Mouse (Mus musculus) ES-E14 (cell line): ENCODE data around the gene Agap3. TPM values are rescaled to one million over a fixed set of nuclear protein-coding genes. Genes with fewer than 3 reads are reported as not detected.

Experiments used
- DNase-seq: peaks from one replicate; pipeline ENCODE4 v3.0.0-alpha.2; 2013; ENCODE audit warnings: low read depth, low spot score
- H3K27ac ChIP-seq: 2 replicates; pipeline ENCODE4 v1.5.1; 2012; ENCODE audit warnings: low read depth, mild to moderate bottlenecking, low read length, moderate library complexity, mixed read lengths; ENCODE audit not compliant: poor library complexity, insufficient read depth, severe bottlenecking
- H3K36me3 ChIP-seq: 2 replicates; pipeline ENCODE4 v1.6.1; 2012; ENCODE audit warnings: mild to moderate bottlenecking, low read length, moderate library complexity, mixed read lengths; ENCODE audit not compliant: control insufficient read depth, poor library complexity, insufficient read depth, severe bottlenecking
- H3K4me1 ChIP-seq, 2 experiments: fragments of 150-350 bp in 1 of 2; sonication (generic) in 1 of 2; 2 replicates each; pipeline ENCODE4 v1.6.1; 2012; ENCODE audit warnings: low read length in 2 of 2, mild to moderate bottlenecking in 1 of 2, mixed read lengths in 1 of 2; ENCODE audit not compliant: control insufficient read depth in 2 of 2, insufficient read depth in 2 of 2, poor library complexity in 1 of 2
- H3K4me3 ChIP-seq, 2 experiments: fragments of 150-350 bp in 1 of 2; sonication (generic) in 1 of 2; 2 replicates each; pipeline ENCODE4 v1.5.1; 2012; ENCODE audit warnings: low read length in 2 of 2, low read depth in 1 of 2, mild to moderate bottlenecking in 1 of 2, mixed read lengths in 1 of 2; ENCODE audit not compliant: insufficient read depth in 1 of 2, poor library complexity in 1 of 2, severe bottlenecking in 1 of 2
- H3K9ac ChIP-seq: 2 replicates; pipeline ENCODE4 v1.6.1; 2012; ENCODE audit warnings: low read depth, mild to moderate bottlenecking, low read length, mixed read lengths; ENCODE audit not compliant: poor library complexity, insufficient read depth, severe bottlenecking
- H3K9me3 ChIP-seq: fragments of 150-350 bp; sonication (generic); 2 replicates; pipeline ENCODE4 v1.6.1; 2012; ENCODE audit warnings: low read depth, mild to moderate bottlenecking, low read length; ENCODE audit not compliant: control insufficient read depth, insufficient read depth
- CHD2 ChIP-seq: IDR thresholded peaks from 2 replicates; pipeline ENCODE4 v1.6.1; 2014; ENCODE audit warnings: mild to moderate bottlenecking, low read depth, low read length, inconsistent platforms
- HCFC1 ChIP-seq: IDR thresholded peaks from 2 replicates; pipeline ENCODE4 v1.6.1; 2012; ENCODE audit warnings: low read length, inconsistent platforms, borderline replicate concordance; ENCODE audit not compliant: insufficient read depth
- MAFK ChIP-seq: IDR thresholded peaks from 2 replicates; pipeline ENCODE4 v1.6.1; 2014; ENCODE audit warnings: mild to moderate bottlenecking, low read depth, low read length, inconsistent platforms; ENCODE audit not compliant: insufficient read depth
- ZC3H11A ChIP-seq: IDR thresholded peaks from 2 replicates; pipeline ENCODE4 v1.6.1; 2012; ENCODE audit warnings: low read depth, mild to moderate bottlenecking, inconsistent platforms, low read length, borderline replicate concordance
- ZNF384 ChIP-seq: IDR thresholded peaks from 2 replicates; pipeline ENCODE4 v1.6.1; 2012; ENCODE audit warnings: low read depth, low read length, inconsistent platforms
- in situ Hi-C, 2 experiments: fragments of 600-800 bp; cut with MboI; formaldehyde crosslinking; loops; one replicate each; pipeline ENCODE4 v1.15.1; 2025; ENCODE audit warnings: low sequenced_read_pairs in 2 of 2, inconsistent platforms in 1 of 2; ENCODE audit not compliant: unreplicated experiment in 2 of 2
- total RNA-seq: library from RNA; depleted of rRNA; stranded (reverse); fragments of 300-350 nt; gene quantifications from 2 replicates; pipeline ENCODE4 v1.2.3, GENCODE M21; 2012

The Agap3 gene
- total RNA-seq, 1 experiment: 51.2 TPM

GRCm38 (mm10) chr5:24445428-24446080 is 6.4 kb upstream of the Agap3 start:
- in situ Hi-C loops: no loop called here
- H3K4me3 ChIP-seq: peak overlapping the region; percentile 93
- no peak overlapping the region for H3K27ac ChIP-seq
- no peak for DNase-seq
- peak overlapping the region; percentile 40; the same call in 1 of the 2 replicates for H3K9ac ChIP-seq
- no peak for TF ChIP-seq ZC3H11A
- TF ChIP-seq CHD2: no peak
- no peak for TF ChIP-seq HCFC1
- TF ChIP-seq MAFK: no peak
- no peak for TF ChIP-seq ZNF384
- peaks cover 5 to 19% of the 10 kb centered on the region in 2 experiments; a peak in 3 of 4 replicates for H3K4me1 ChIP-seq
- H3K9me3 ChIP-seq: no peaks in the 10 kb centered on the region
- H3K36me3 ChIP-seq: peaks cover 21% of the 10 kb centered on the region

- in situ Hi-C loops: no loop called here
- peaks cover 5 to 17% of the 10 kb centered on the region in 2 experiments; a peak in 3 of 4 replicates for H3K4me1 ChIP-seq
- no peak overlapping the region for H3K27ac ChIP-seq
- no peak overlapping the region for H3K4me3 ChIP-seq
- DNase-seq: no peak
- H3K9me3 ChIP-seq: no peaks in the 10 kb centered on the region
- H3K9ac ChIP-seq: no peak overlapping the region
- H3K36me3 ChIP-seq: peaks cover 13% of the 10 kb centered on the region
- TF ChIP-seq MAFK (no peak), CHD2 (no peak), HCFC1 (no peak), ZNF384 (no peak), ZC3H11A (no peak)
Measured at GRCm38 (mm10) chr5:24446630-24447029, 5.3 kb upstream of the Agap3 start.

- no peak within 1 kb of the TSS for H3K27ac ChIP-seq
- DNase-seq: peak; percentile 87
- H3K4me3 ChIP-seq: peak within 1 kb of the TSS; percentile 50 to 70
- no peaks in the 10 kb centered on the region for H3K9me3 ChIP-seq
- in situ Hi-C loops: no loop called here
- H3K36me3 ChIP-seq: peaks cover 9% of the 10 kb centered on the region
- peak within 1 kb of the TSS; percentile 21; the same call in 1 of the 2 replicates for H3K9ac ChIP-seq
- H3K4me1 ChIP-seq: peaks cover 5 to 17% of the 10 kb centered on the region in 2 experiments; a peak in 3 of 4 replicates
- TF ChIP-seq HCFC1: peak; percentile 95
- TF ChIP-seq ZC3H11A: no peak
Measured at GRCm38 (mm10) chr5:24447624-24448298, 4.2 kb upstream of the Agap3 start, which contains the start of gene Tmub1. Gene Tmub1 (minus strand): TSS chr5:24447854.

GRCm38 (mm10) chr5:24451264-24452029 is 530 bp upstream of the Agap3 start:
- Histone ChIP-seq H3K9ac (peak overlapping the region; percentile 86), H3K4me3 (peak overlapping the region; percentile 78 to 92), H3K36me3 (no peaks in the 10 kb centered on the region; the same call in 1 of the 2 replicates), H3K9me3 (no peaks in the 10 kb centered on the region), H3K27ac (no peak overlapping the region), H3K4me1 (peaks cover 6 to 19% of the 10 kb centered on the region in 2 experiments; a peak in 3 of 4 replicates)
- TF ChIP-seq ZNF384 (no peak), HCFC1 (0 out of 2 replicates have a peak, but pooled peaks have one; percentile 42)
- DNase-seq: no peak
- in situ Hi-C loops: loop anchor here in 1 of 2 experiments (5.0 kb wide), 1 partner anchor 34 kb away; no protein-coding TSS in a partner anchor
